Mouse (Mus musculus) kidney, adult 2 months (tissue): ENCODE data around the gene Crhr2.

Experiments used
- CTCF ChIP-seq: fragments of 200-500 bp; conservative IDR thresholded peaks from 2 replicates; pipeline ENCODE4 v1.5.1; 2011; ENCODE audit warnings: low read depth, mild to moderate bottlenecking, control low read depth, low read length, moderate library complexity, mixed read lengths; ENCODE audit not compliant: insufficient read depth, insufficient read length
- POLR2A ChIP-seq: fragments of 200-500 bp; IDR thresholded peaks from one replicate; pipeline ENCODE4 v1.6.1; 2011; ENCODE audit warnings: low read depth, low read length, control low read depth

- TF ChIP-seq CTCF (no peak), POLR2A (no peak)
These were observed 9.8 kb downstream of the Crhr2 start for GRCm38 (mm10) chr6:55123056-55123455.
